Mouse (Mus musculus) stomach, postnatal 0 days (tissue): ENCODE measurements around the gene Olfr799. TPM values are rescaled to one million over a fixed set of nuclear protein-coding genes. Genes with fewer than 3 reads are reported as not detected.

Experiments
- ATAC-seq: fragments of 200-750 bp; cut with Nextera tagmentation; 2 replicates; pipeline ENCODE4 v1.8.0; 2017; ENCODE audit not compliant: low FRiP score, low TSS enrichment
- DNase-seq: peaks from one replicate; pipeline ENCODE4 v3.0.0-alpha.2; 2016; ENCODE audit warnings: low spot score
- H3K27ac ChIP-seq: fragments of 300-500 bp; sonication (generic); replicated peaks from 2 replicates; pipeline ENCODE4 v1.5.1; 2014; ENCODE audit warnings: mild to moderate bottlenecking, control low read depth
- H3K27me3 ChIP-seq: fragments of 300-500 bp; sonication (generic); 2 replicates; pipeline ENCODE4 v1.6.1; 2014; ENCODE audit warnings: low read length; ENCODE audit not compliant: control insufficient read depth, insufficient read depth
- H3K36me3 ChIP-seq: fragments of 300-500 bp; sonication (generic); 2 replicates; pipeline ENCODE4 v1.6.1; 2014; ENCODE audit warnings: low read length, mixed read lengths; ENCODE audit not compliant: control insufficient read depth, insufficient read depth
- H3K4me1 ChIP-seq: fragments of 300-500 bp; sonication (generic); replicated peaks from 2 replicates; pipeline ENCODE4 v1.6.1; 2014; ENCODE audit warnings: antibody characterized with exemption; ENCODE audit not compliant: control insufficient read depth, insufficient read depth
- H3K4me2 ChIP-seq: fragments of 300-500 bp; sonication (generic); replicated peaks from 2 replicates; pipeline ENCODE4 v1.6.1; 2014; ENCODE audit warnings: low read depth, mild to moderate bottlenecking, control low read depth, moderate library complexity
- H3K4me3 ChIP-seq: fragments of 300-500 bp; sonication (generic); 2 replicates; pipeline ENCODE4 v1.5.1; 2014; ENCODE audit warnings: low read depth, low read length, control low read depth
- H3K9ac ChIP-seq: fragments of 300-500 bp; sonication (generic); 2 replicates; pipeline ENCODE4 v1.6.1; 2014; ENCODE audit warnings: mild to moderate bottlenecking, low read length, control low read depth, mixed read lengths
- H3K9me3 ChIP-seq: fragments of 300-500 bp; sonication (generic); 2 replicates; pipeline ENCODE4 v1.6.1; 2016; ENCODE audit warnings: low read length; ENCODE audit not compliant: control insufficient read depth
- CTCF ChIP-seq: IDR thresholded peaks from 2 replicates; pipeline ENCODE4 v1.5.1; 2016; ENCODE audit warnings: antibody characterized with exemption, low read depth, mild to moderate bottlenecking, moderate library complexity
- EP300 ChIP-seq: optimal IDR thresholded peaks from 2 replicates; pipeline ENCODE3; 2016; ENCODE audit warnings: antibody characterized with exemption
- WGBS: fragments of 180-500 bp; shearing (Covaris S2); extraction: QIAGEN DNeasy Blood & Tissue Kit; methylation state at CpG from one replicate; pipeline ENCODE4 v1.1.7; 2014; 5-methylcytosine and 5-hydroxymethylcytosine counted together
- polyA plus RNA-seq: library from polyadenylated mRNA; unstranded; fragments of >200 nt; fragmentation: Nextera tagmentation; extraction: Ambion mirVana; gene quantifications from 2 replicates; pipeline ENCODE4 v1.2.1, GENCODE M21; 2015

Olfr799 gene
- not detected in 2 replicates for polyA plus RNA-seq

- no peak within 1 kb of the TSS for H3K4me2 ChIP-seq
- H3K9me3 ChIP-seq: no peaks in the 10 kb centered on the region
- H3K27ac ChIP-seq: no peak within 1 kb of the TSS
- no peak for DNase-seq
- H3K9ac ChIP-seq: no peak within 1 kb of the TSS
- no peaks in the 10 kb centered on the region for H3K36me3 ChIP-seq
- no peak within 1 kb of the TSS for H3K4me3 ChIP-seq
- ATAC-seq: no peak
- H3K27me3 ChIP-seq: no peaks in the 10 kb centered on the region
- 29% methylated on average over 1 of the region's 1 CpGs for WGBS
- TF ChIP-seq EP300 (no peak), CTCF (no peak)
- H3K4me1 ChIP-seq: no peaks in the 10 kb centered on the region
These were observed at the start of gene Olfr799 for GRCm38 (mm10) chr10:129637184-129637583. Gene Olfr799 (plus strand): TSS chr10:129637484.

DNA sequence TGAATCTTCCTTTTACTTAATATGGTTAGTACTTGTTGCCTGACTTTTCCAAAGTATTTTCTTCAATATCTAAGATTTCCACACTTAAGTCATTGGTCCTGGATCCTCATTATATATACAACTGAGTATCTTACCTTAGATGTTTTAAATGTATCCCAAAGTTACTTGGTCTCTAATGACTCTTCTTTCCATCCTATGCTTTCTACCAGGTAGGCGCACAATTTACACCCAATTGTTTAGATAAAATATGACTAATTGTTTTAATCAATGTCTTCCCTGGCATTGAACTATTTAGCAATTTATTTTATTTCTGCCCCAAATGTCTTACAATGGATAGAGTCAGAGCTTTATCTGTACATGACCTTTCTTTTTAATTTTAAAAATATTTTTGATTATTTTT, 24.8 kb upstream of the Olfr799 start, which contains the start of gene Olfr796:
TSS of gene Olfr796 (minus strand) at position 101 of the 400 bp plus-strand sequence.
- no peak within 1 kb of the TSS for H3K4me2 ChIP-seq
- no peak within 1 kb of the TSS for H3K4me3 ChIP-seq
- WGBS: 81% methylated on average over 1 of the region's 1 CpGs
- no peak within 1 kb of the TSS for H3K9ac ChIP-seq
- DNase-seq (no peak), ATAC-seq (no peak)
- TF ChIP-seq CTCF: no peak
- TF ChIP-seq EP300: no peak
- no peaks in the 10 kb centered on the region for H3K9me3 ChIP-seq
- no peaks in the 10 kb centered on the region for H3K4me1 ChIP-seq
- no peak within 1 kb of the TSS for H3K27ac ChIP-seq
- H3K27me3 ChIP-seq: no peaks in the 10 kb centered on the region
- H3K36me3 ChIP-seq: no peaks in the 10 kb centered on the region

DNA sequence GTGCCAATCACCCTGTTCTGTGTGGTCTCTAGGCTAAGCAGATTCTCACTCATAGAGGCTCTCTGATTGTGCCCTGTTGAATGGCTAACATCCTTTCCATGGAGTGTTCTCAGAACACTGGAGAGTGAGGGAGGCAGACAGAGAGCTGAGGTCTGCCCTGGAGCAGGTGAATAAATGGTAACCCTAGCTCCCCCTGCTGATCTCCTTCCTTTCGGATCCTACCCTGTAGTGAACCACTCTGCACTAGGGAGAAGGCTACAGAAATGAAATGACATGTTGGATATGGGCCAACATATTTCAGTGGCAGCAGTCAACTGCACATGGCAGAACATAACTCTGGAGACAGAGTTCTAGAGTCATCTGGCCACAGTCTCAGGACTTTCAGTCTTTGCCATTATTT, 15.6 kb upstream of the Olfr799 start:
- H3K27me3 ChIP-seq: no peaks in the 10 kb centered on the region
- H3K9ac ChIP-seq: no peak overlapping the region

DNA sequence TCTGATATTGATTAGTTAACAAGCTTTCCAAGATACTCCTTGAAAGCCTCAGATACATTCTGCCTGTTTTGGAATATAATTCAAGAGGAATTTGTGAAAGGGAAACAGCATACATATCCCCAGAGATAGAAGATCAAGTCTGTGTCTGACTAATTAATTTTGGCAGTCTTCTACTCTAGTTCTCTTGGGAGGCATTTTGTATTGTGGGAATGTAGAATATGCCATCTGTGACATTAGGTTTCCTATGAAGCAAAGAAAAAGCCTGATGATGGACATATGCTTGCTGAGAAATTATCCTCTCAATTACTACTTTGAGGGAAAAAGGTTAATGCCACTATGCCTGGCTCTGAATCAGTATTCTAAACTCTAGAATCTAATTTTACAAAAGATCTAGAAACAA, 14.0 kb upstream of the Olfr799 start:
- no peaks in the 10 kb centered on the region for H3K4me1 ChIP-seq
- no peak for ATAC-seq
- H3K36me3 ChIP-seq: no peaks in the 10 kb centered on the region
- no peak for DNase-seq
- no peaks in the 10 kb centered on the region for H3K27me3 ChIP-seq
- H3K9ac ChIP-seq: no peak overlapping the region
- TF ChIP-seq EP300: no peak
- no peak for TF ChIP-seq CTCF
- no peaks in the 10 kb centered on the region for H3K9me3 ChIP-seq
- no peak overlapping the region for H3K4me2 ChIP-seq
- H3K27ac ChIP-seq: no peak overlapping the region
- H3K4me3 ChIP-seq: no peak overlapping the region

More for the DNA sequence above, 15.6 kb upstream of the Olfr799 start:
- Histone ChIP-seq H3K9me3 (no peaks in the 10 kb centered on the region), H3K36me3 (no peaks in the 10 kb centered on the region), H3K4me1 (no peaks in the 10 kb centered on the region), H3K4me2 (no peak overlapping the region), H3K27ac (no peak overlapping the region), H3K4me3 (no peak overlapping the region)
- ATAC-seq (no peak), DNase-seq (no peak)
- no peak for TF ChIP-seq CTCF
- TF ChIP-seq EP300: no peak
- 13% methylated on average over 1 of the region's 1 CpGs for WGBS

- Histone ChIP-seq H3K9ac (no peak within 1 kb of the TSS), H3K36me3 (no peaks in the 10 kb centered on the region), H3K4me2 (no peak within 1 kb of the TSS), H3K27me3 (no peaks in the 10 kb centered on the region), H3K4me1 (no peaks in the 10 kb centered on the region), H3K4me3 (no peak within 1 kb of the TSS), H3K27ac (no peak within 1 kb of the TSS), H3K9me3 (no peaks in the 10 kb centered on the region)
- DNase-seq: no peak
- 75% methylated on average over 1 of the region's 1 CpGs for WGBS
- TF ChIP-seq CTCF (no peak), EP300 (no peak)
- ATAC-seq: no peak
These were observed 9.4 kb upstream of the Olfr799 start, which contains the start of gene Olfr798 for GRCm38 (mm10) chr10:129627834-129628233. Gene Olfr798 (minus strand): TSS chr10:129627934.

GRCm38 (mm10) chr10:129651763-129652162, 14.5 kb downstream of the Olfr799 start:
- H3K9me3 ChIP-seq: no peaks in the 10 kb centered on the region
- no peaks in the 10 kb centered on the region for H3K27me3 ChIP-seq
- H3K27ac ChIP-seq: no peak overlapping the region
- no peak overlapping the region for H3K4me2 ChIP-seq
- H3K9ac ChIP-seq: no peak overlapping the region
- TF ChIP-seq CTCF (no peak), EP300 (no peak)
- no peak for DNase-seq
- no peaks in the 10 kb centered on the region for H3K36me3 ChIP-seq
- WGBS: 64% methylated on average over 1 of the region's 1 CpGs
- no peaks in the 10 kb centered on the region for H3K4me1 ChIP-seq
- H3K4me3 ChIP-seq: no peak overlapping the region
- no peak for ATAC-seq
